Mouse (Mus musculus) C2C12 (cell line): ENCODE measurements around the gene Chp1. TPM values are rescaled to one million over a fixed set of nuclear protein-coding genes. Genes with fewer than 3 reads are reported as not detected.
A peak's percentile ranks its signal among the peaks of the same experiment; 100 is the strongest.

Source experiments
- H3K27me3 ChIP-seq: one replicate; pipeline ENCODE4 v1.6.1; 2011; ENCODE audit not compliant: control insufficient read depth, insufficient read depth, insufficient read length
- H3K36me3 ChIP-seq: one replicate; pipeline ENCODE4 v1.6.1; 2011; ENCODE audit not compliant: control insufficient read depth, insufficient read depth
- H3K4me3 ChIP-seq: one replicate; pipeline ENCODE4 v1.5.1; 2011; ENCODE audit warnings: mild to moderate bottlenecking, control low read depth; ENCODE audit not compliant: poor library complexity, insufficient read depth, severe bottlenecking
- H3K79me2 ChIP-seq: one replicate; pipeline ENCODE4 v1.6.1; 2011; ENCODE audit not compliant: control insufficient read depth, insufficient read depth
- H3K79me3 ChIP-seq: one replicate; pipeline ENCODE4 v1.6.1; 2011; ENCODE audit warnings: low read depth, control low read depth
- H3ac ChIP-seq: one replicate; pipeline ENCODE3; 2011; ENCODE audit warnings: low read depth; ENCODE audit not compliant: control insufficient read depth, insufficient read length
- CEBPB ChIP-seq: IDR thresholded peaks from one replicate; pipeline ENCODE4 v1.6.1; 2011; ENCODE audit warnings: low read depth, mild to moderate bottlenecking, control low read depth, moderate library complexity
- CTCF ChIP-seq: IDR thresholded peaks from one replicate; pipeline ENCODE4 v1.5.1; 2011; ENCODE audit not compliant: control insufficient read depth, insufficient read depth, insufficient read length
- FOSL1 ChIP-seq: IDR thresholded peaks from one replicate; pipeline ENCODE4 v1.8.0; 2011; ENCODE audit warnings: mild to moderate bottlenecking, low read length; ENCODE audit not compliant: poor library complexity, insufficient read depth, severe bottlenecking
- MAX ChIP-seq: IDR thresholded peaks from one replicate; pipeline ENCODE4 v1.6.1; 2011; ENCODE audit warnings: mild to moderate bottlenecking, control low read depth
- MYOD1 ChIP-seq: IDR thresholded peaks from one replicate; pipeline ENCODE4 v1.6.1; 2011; ENCODE audit warnings: low read depth; ENCODE audit not compliant: control insufficient read depth, insufficient read length
- MYOG ChIP-seq: IDR thresholded peaks from one replicate; pipeline ENCODE4 v1.6.1; 2011; ENCODE audit not compliant: control insufficient read depth, insufficient read length; ENCODE audit errors: extremely low read depth
- USF1 ChIP-seq: IDR thresholded peaks from one replicate; pipeline ENCODE4 v1.6.1; 2011; ENCODE audit warnings: low read depth, mild to moderate bottlenecking, control low read depth, moderate library complexity
- polyA plus RNA-seq: library from polyadenylated mRNA; unstranded; fragments of >200 nt; fragmentation: generic; extraction: Trizol; gene quantifications from one replicate; pipeline ENCODE4 v1.2.1, GENCODE M21; 2012; ENCODE audit warnings: missing spikeins

The Chp1 gene
- polyA plus RNA-seq, 1 experiment = 51.9 TPM

- Histone ChIP-seq H3K27me3 (no peaks in the 10 kb centered on the region), H3K79me2 (no peaks in the 10 kb centered on the region), H3K4me3 (no peak overlapping the region), H3ac (no peak overlapping the region), H3K79me3 (no peaks in the 10 kb centered on the region), H3K36me3 (no peaks in the 10 kb centered on the region)
- TF ChIP-seq CEBPB (no peak), MAX (no peak), USF1 (no peak), FOSL1 (no peak), MYOD1 (no peak), CTCF (no peak), MYOG (no peak)
Measured at GRCm38 (mm10) chr2:119538802-119539201, 8.7 kb upstream of the Chp1 start.

DNA sequence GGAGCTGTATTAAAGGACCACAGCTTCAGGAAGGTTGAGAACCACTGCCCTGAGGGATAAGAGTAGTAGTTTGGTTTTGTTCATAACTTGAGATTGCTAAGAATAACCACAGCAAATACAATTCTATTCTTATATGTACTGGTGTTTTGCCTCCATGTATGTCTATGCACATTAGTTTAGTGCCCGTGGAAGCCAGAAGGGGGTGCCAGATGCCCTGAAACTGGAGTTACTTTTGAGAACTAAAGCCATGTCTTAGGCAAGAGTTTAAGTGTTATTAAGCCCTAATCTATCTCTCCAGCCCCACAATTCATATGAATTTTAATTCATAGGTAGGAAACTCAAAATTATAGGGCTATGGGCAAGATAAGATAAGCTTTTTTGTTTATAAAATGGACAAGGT is 5.4 kb upstream of the Chp1 start:
- TF ChIP-seq CTCF (peak; percentile 16), MAX (no peak)
- Histone ChIP-seq H3K27me3 (no peaks in the 10 kb centered on the region), H3ac (no peak overlapping the region), H3K79me2 (no peaks in the 10 kb centered on the region), H3K4me3 (no peak overlapping the region), H3K36me3 (no peaks in the 10 kb centered on the region), H3K79me3 (no peaks in the 10 kb centered on the region)

DNA sequence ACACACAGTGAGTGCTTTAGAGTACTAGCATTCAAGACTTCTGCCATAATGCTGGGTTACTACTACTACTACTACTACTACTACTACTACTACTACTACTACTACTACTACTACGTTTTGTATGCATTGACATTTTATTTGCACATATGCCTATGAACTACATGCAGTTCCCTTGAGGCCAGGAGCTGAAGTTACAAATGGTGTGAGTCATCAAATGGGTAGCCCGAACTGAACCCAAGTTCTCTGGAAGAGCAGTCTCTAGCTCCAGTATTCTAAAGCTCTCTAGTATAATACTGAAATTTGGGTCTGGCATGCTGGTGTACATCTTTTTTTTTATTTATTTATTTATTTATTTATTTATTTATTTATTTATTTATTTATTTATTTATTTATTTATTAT is 3.8 kb upstream of the Chp1 start:
- no peak overlapping the region for H3ac ChIP-seq
- H3K4me3 ChIP-seq = no peak overlapping the region
- peaks cover 9% of the 10 kb centered on the region for H3K79me3 ChIP-seq
- peaks cover 11% of the 10 kb centered on the region for H3K79me2 ChIP-seq
- TF ChIP-seq MAX = no peak
- H3K36me3 ChIP-seq = no peaks in the 10 kb centered on the region
- H3K27me3 ChIP-seq = no peaks in the 10 kb centered on the region

DNA sequence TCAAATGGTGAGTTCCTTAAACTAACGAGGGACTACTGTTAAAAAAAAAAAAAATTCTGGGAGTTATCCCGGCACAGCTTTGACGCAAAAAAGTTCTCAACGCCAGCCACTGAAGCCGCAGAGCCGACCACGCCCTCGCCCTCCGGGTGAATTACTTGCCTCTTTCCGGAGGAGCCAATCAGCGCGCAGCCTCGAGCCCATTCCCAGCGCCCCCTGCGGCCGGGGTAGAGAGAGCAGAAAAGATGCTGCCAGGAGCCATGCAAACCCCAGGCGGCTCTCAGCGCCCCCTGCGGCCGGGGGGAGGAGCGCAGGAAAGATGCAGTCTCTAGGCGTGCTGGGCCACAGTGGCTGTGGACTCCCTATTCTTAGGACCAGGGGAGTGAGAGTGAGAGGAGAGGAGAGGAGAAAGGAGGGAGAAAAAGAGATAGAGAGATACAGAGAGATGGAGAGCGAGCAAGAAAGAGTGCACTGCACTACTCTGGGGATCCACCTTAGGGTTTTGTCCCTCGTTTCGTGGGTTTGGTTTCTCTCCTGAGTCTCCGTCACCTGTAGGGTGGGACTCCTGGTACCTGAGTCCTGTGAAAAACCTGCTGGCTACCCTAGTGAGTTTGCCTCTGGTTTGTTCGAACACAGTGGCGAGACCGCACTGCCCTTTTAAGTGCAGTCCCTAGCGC is 512 bp upstream of the Chp1 start:
- Histone ChIP-seq H3K36me3 (no peaks in the 10 kb centered on the region), H3K27me3 (no peaks in the 10 kb centered on the region), H3K4me3 (peak overlapping the region; percentile 85), H3K79me3 (peaks cover 21% of the 10 kb centered on the region), H3K79me2 (peaks cover 37% of the 10 kb centered on the region), H3ac (peak overlapping the region; percentile 70)
- TF ChIP-seq USF1 = no peak
- peak; percentile 97 for TF ChIP-seq CTCF
- TF ChIP-seq MAX = no peak

DNA sequence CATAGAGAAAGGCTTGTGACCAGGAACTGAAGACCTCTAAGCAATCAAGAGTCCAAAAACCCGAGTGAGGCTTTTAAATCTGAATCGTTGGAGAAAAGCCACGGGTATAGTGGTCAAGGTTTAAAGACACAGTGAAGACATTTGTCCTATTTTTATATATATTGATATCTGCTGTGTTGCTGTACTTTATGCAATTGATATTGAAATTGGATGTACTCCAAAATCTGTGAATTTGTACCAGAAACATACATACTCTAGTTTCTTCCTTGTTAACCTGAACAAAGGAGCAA is 819 bp downstream of the Chp1 start:
- H3ac ChIP-seq = peak overlapping the region; percentile 97
- peaks cover 23% of the 10 kb centered on the region for H3K79me3 ChIP-seq
- TF ChIP-seq MYOD1 (no peak), USF1 (no peak), CEBPB (no peak), CTCF (no peak), MYOG (no peak), FOSL1 (no peak), MAX (no peak)
- peak overlapping the region; percentile 85 for H3K4me3 ChIP-seq
- no peaks in the 10 kb centered on the region for H3K27me3 ChIP-seq
- no peaks in the 10 kb centered on the region for H3K36me3 ChIP-seq
- peaks cover 42% of the 10 kb centered on the region for H3K79me2 ChIP-seq

DNA sequence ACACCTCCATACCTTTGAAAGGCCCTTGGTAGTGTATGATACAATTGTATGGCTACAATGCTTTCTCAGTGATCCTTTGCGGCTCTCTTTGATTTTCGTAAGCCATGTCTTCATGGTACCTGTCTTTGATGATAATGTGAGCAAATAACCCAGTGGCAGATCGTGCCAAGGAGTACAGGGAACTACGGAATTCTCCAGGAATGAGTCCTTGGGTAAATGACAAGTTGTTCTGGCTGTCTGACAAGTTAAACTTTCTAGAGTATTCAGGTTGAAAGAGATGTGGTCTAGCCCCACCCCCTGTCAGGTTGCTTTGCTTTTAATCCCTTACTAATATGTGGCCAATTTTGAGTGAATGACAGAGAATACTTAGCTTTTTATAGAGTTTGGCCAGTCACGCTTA is 1.2 kb downstream of the Chp1 start:
- H3K79me2 ChIP-seq = peaks cover 42% of the 10 kb centered on the region
- H3K79me3 ChIP-seq = peaks cover 23% of the 10 kb centered on the region
- no peaks in the 10 kb centered on the region for H3K36me3 ChIP-seq
- no peak for TF ChIP-seq FOSL1
- no peak for TF ChIP-seq MYOG
- TF ChIP-seq CEBPB = no peak
- H3K4me3 ChIP-seq = peak overlapping the region; percentile 85
- no peaks in the 10 kb centered on the region for H3K27me3 ChIP-seq
- H3ac ChIP-seq = no peak overlapping the region

- Histone ChIP-seq H3ac (no peak overlapping the region), H3K79me2 (peaks cover 51% of the 10 kb centered on the region), H3K79me3 (peaks cover 30% of the 10 kb centered on the region), H3K4me3 (no peak overlapping the region), H3K27me3 (no peaks in the 10 kb centered on the region), H3K36me3 (no peaks in the 10 kb centered on the region)
- no peak for TF ChIP-seq CEBPB
- no peak for TF ChIP-seq CTCF
- TF ChIP-seq FOSL1 = no peak
- TF ChIP-seq MYOD1 = no peak
Measured at GRCm38 (mm10) chr2:119549678-119550077, 2.2 kb downstream of the Chp1 start.
